Mouse (Mus musculus) stomach, postnatal 0 days (tissue): ENCODE data around the gene Pi4k2a. TPM values are rescaled to one million over a fixed set of nuclear protein-coding genes. Genes with fewer than 3 reads are reported as not detected.

Experiments used
- ATAC-seq: fragments of 200-750 bp; cut with Nextera tagmentation; 2 replicates; pipeline ENCODE4 v1.8.0; 2017; ENCODE audit not compliant: low FRiP score, low TSS enrichment
- DNase-seq: peaks from one replicate; pipeline ENCODE4 v3.0.0-alpha.2; 2016; ENCODE audit warnings: low spot score
- H3K27ac ChIP-seq: fragments of 300-500 bp; sonication (generic); replicated peaks from 2 replicates; pipeline ENCODE4 v1.5.1; 2014; ENCODE audit warnings: mild to moderate bottlenecking, control low read depth
- H3K27me3 ChIP-seq: fragments of 300-500 bp; sonication (generic); 2 replicates; pipeline ENCODE4 v1.6.1; 2014; ENCODE audit warnings: low read length; ENCODE audit not compliant: control insufficient read depth, insufficient read depth
- H3K36me3 ChIP-seq: fragments of 300-500 bp; sonication (generic); 2 replicates; pipeline ENCODE4 v1.6.1; 2014; ENCODE audit warnings: low read length, mixed read lengths; ENCODE audit not compliant: control insufficient read depth, insufficient read depth
- H3K4me1 ChIP-seq: fragments of 300-500 bp; sonication (generic); replicated peaks from 2 replicates; pipeline ENCODE4 v1.6.1; 2014; ENCODE audit warnings: antibody characterized with exemption; ENCODE audit not compliant: control insufficient read depth, insufficient read depth
- H3K4me2 ChIP-seq: fragments of 300-500 bp; sonication (generic); replicated peaks from 2 replicates; pipeline ENCODE4 v1.6.1; 2014; ENCODE audit warnings: low read depth, mild to moderate bottlenecking, control low read depth, moderate library complexity
- H3K4me3 ChIP-seq: fragments of 300-500 bp; sonication (generic); 2 replicates; pipeline ENCODE4 v1.5.1; 2014; ENCODE audit warnings: low read depth, low read length, control low read depth
- H3K9ac ChIP-seq: fragments of 300-500 bp; sonication (generic); 2 replicates; pipeline ENCODE4 v1.6.1; 2014; ENCODE audit warnings: mild to moderate bottlenecking, low read length, control low read depth, mixed read lengths
- H3K9me3 ChIP-seq: fragments of 300-500 bp; sonication (generic); 2 replicates; pipeline ENCODE4 v1.6.1; 2016; ENCODE audit warnings: low read length; ENCODE audit not compliant: control insufficient read depth
- CTCF ChIP-seq: IDR thresholded peaks from 2 replicates; pipeline ENCODE4 v1.5.1; 2016; ENCODE audit warnings: antibody characterized with exemption, low read depth, mild to moderate bottlenecking, moderate library complexity
- EP300 ChIP-seq: optimal IDR thresholded peaks from 2 replicates; pipeline ENCODE3; 2016; ENCODE audit warnings: antibody characterized with exemption
- WGBS: fragments of 180-500 bp; shearing (Covaris S2); extraction: QIAGEN DNeasy Blood & Tissue Kit; methylation state at CpG from one replicate; pipeline ENCODE4 v1.1.7; 2014; 5-methylcytosine and 5-hydroxymethylcytosine counted together
- polyA plus RNA-seq: library from polyadenylated mRNA; unstranded; fragments of >200 nt; fragmentation: Nextera tagmentation; extraction: Ambion mirVana; gene quantifications from 2 replicates; pipeline ENCODE4 v1.2.1, GENCODE M21; 2015

Gene Pi4k2a
- polyA plus RNA-seq, 1 experiment from 2014 or later = 21.6 TPM

- Histone ChIP-seq H3K9me3 (no peaks in the 10 kb centered on the region), H3K27me3 (no peaks in the 10 kb centered on the region), H3K36me3 (no peaks in the 10 kb centered on the region), H3K4me1 (no peaks in the 10 kb centered on the region), H3K9ac (no peak within 1 kb of the TSS), H3K4me3 (no peak within 1 kb of the TSS), H3K4me2 (no peak within 1 kb of the TSS), H3K27ac (no peak within 1 kb of the TSS)
- 0 out of 2 replicates have a peak, but pooled peaks have one; percentile 32 for ATAC-seq
- DNase-seq = no peak
- WGBS = 70% methylated on average over 4 of the region's 4 CpGs
- TF ChIP-seq EP300 (no peak), CTCF (no peak)
Observed at GRCm38 (mm10) chr19:42051948-42052347, 38.3 kb upstream of the Pi4k2a start, which contains the start of gene 4933411K16Rik. 4933411K16Rik (plus strand) TSS chr19:42052248.

GRCm38 (mm10) chr19:42054255-42054654 lies 36.0 kb upstream of the Pi4k2a start:
- Histone ChIP-seq H3K9ac (no peak overlapping the region), H3K36me3 (no peaks in the 10 kb centered on the region), H3K4me2 (no peak overlapping the region), H3K4me3 (no peak overlapping the region), H3K9me3 (no peaks in the 10 kb centered on the region), H3K27me3 (no peaks in the 10 kb centered on the region), H3K4me1 (no peaks in the 10 kb centered on the region), H3K27ac (no peak overlapping the region)
- ATAC-seq (no peak), DNase-seq (no peak)
- TF ChIP-seq CTCF = no peak
- no peak for TF ChIP-seq EP300
- WGBS = 76% methylated on average over 6 of the region's 6 CpGs

- H3K4me1 ChIP-seq = no peaks in the 10 kb centered on the region
- ATAC-seq = no peak
- 85% methylated on average over 2 of the region's 2 CpGs for WGBS
- no peak overlapping the region for H3K27ac ChIP-seq
- H3K27me3 ChIP-seq = no peaks in the 10 kb centered on the region
- no peak for DNase-seq
- no peak overlapping the region for H3K4me2 ChIP-seq
- no peaks in the 10 kb centered on the region for H3K9me3 ChIP-seq
- H3K4me3 ChIP-seq = no peak overlapping the region
- no peak overlapping the region for H3K9ac ChIP-seq
- no peak for TF ChIP-seq CTCF
- no peak for TF ChIP-seq EP300
- H3K36me3 ChIP-seq = no peaks in the 10 kb centered on the region
Observed at GRCm38 (mm10) chr19:42055881-42056280, 34.4 kb upstream of the Pi4k2a start.

GRCm38 (mm10) chr19:42056719-42057409 lies 33.4 kb upstream of the Pi4k2a start:
- H3K4me2 ChIP-seq = no peak overlapping the region
- H3K27ac ChIP-seq = no peak overlapping the region
- no peaks in the 10 kb centered on the region for H3K9me3 ChIP-seq
- H3K36me3 ChIP-seq = no peaks in the 10 kb centered on the region
- H3K4me3 ChIP-seq = no peak overlapping the region
- H3K4me1 ChIP-seq = no peaks in the 10 kb centered on the region
- WGBS = 82% methylated on average over 6 of the region's 6 CpGs
- H3K9ac ChIP-seq = no peak overlapping the region
- DNase-seq (no peak), ATAC-seq (no peak)
- TF ChIP-seq CTCF (no peak), EP300 (no peak)
- H3K27me3 ChIP-seq = no peaks in the 10 kb centered on the region

GRCm38 (mm10) chr19:42058426-42058825 lies 31.8 kb upstream of the Pi4k2a start:
- H3K27me3 ChIP-seq = no peaks in the 10 kb centered on the region
- 46% methylated on average over 7 of the region's 7 CpGs for WGBS
- H3K4me1 ChIP-seq = no peaks in the 10 kb centered on the region
- no peak overlapping the region for H3K9ac ChIP-seq
- DNase-seq = no peak
- TF ChIP-seq EP300 (no peak), CTCF (no peak)
- ATAC-seq = peak; percentile 58; the same call in 1 of the 2 replicates
- H3K9me3 ChIP-seq = no peaks in the 10 kb centered on the region
- no peaks in the 10 kb centered on the region for H3K36me3 ChIP-seq
- no peak overlapping the region for H3K27ac ChIP-seq
- no peak overlapping the region for H3K4me3 ChIP-seq
- no peak overlapping the region for H3K4me2 ChIP-seq

GRCm38 (mm10) chr19:42061443-42061842 lies 28.8 kb upstream of the Pi4k2a start:
- no peaks in the 10 kb centered on the region for H3K27me3 ChIP-seq
- H3K27ac ChIP-seq = no peak overlapping the region
- H3K4me2 ChIP-seq = no peak overlapping the region
- DNase-seq (no peak), ATAC-seq (no peak)
- H3K4me3 ChIP-seq = no peak overlapping the region
- no peaks in the 10 kb centered on the region for H3K36me3 ChIP-seq
- TF ChIP-seq CTCF (no peak), EP300 (no peak)
- no peaks in the 10 kb centered on the region for H3K9me3 ChIP-seq
- no peak overlapping the region for H3K9ac ChIP-seq
- WGBS = 92% methylated on average over 7 of the region's 7 CpGs
- no peaks in the 10 kb centered on the region for H3K4me1 ChIP-seq
